Mouse (Mus musculus): ENCODE results near the gene Zfp821.
A peak's percentile ranks its signal among the peaks of the same experiment; 100 is the strongest.
"Not testable (repeated sequence)": the region's sequence is repeated elsewhere in the genome, so short reads cannot be mapped to it uniquely, and the experiment has no call there.

The Zfp821 gene

DNA sequence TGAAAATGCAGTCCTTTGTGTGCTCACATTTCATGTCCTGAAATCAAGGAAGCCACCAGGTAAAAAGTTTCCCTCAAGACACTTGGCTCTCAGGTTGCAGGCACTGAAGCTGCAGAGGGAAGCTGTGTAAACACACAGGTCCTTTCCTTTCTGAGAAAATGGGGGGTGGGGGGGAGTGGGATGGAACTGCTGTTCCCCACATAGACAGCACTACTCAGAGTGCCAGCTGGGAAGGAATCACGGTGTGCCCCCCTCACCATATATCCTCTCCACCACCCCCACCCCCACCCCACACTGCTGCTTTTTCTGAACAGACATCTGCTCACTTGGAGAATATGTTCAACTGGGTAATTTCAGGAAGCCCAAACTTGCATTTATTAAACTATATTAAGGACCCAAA is 7.2 kb downstream of the Zfp821 start:
- no peak for DNase-seq (ENCODE audit: low spot score in 2 of 2)

GRCm38 (mm10) chr8:109714961-109715360 is 9.6 kb downstream of the Zfp821 start:
- DNase-seq (ENCODE audit: low spot score in 2 of 2), result no peak

DNA sequence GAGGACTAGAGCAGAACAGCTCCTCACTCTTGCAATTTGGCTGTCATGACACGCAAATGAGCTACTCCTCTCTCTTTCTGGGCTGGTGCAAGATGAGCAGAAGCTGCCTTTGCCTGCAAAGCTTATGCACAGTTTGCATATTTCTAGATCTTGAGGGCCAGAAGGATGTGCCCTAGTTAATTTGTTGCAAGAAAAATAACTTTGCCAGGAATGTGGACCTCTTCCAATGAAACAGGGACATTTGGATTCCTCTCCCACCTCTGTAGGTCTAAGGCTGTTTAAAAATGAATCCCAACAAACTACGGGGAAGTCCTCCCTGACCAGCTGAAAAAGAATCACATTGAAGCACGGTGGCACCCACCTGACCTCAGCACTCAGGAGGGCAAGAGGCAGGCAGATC is 19.8 kb downstream of the Zfp821 start:
- no peak for DNase-seq (ENCODE audit: low spot score in 2 of 2)

GRCm38 (mm10) chr8:109731012-109731411 is 25.7 kb downstream of the Zfp821 start:
- DNase-seq (ENCODE audit: low spot score in 2 of 2), result no peak

DNA sequence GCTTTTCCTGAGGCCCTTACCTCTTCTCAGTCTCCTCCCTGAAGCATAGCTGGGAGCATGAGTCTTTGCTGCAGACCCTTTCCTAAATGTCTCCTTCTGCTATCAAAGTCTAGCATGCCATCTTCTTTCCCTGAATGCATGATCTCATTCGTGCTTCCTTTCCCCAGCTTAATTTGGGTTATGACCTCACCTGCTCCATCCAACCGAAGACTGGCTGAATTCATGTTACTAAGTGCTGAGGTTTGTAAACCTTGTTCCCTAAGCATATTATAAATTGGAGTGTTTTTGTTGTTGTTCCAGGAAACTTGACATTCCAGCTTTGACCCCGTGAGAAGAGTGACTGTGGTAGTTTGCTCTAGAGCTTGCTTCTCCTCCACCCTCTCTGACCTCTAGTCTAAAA is 28.7 kb downstream of the Zfp821 start:
- DNase-seq (ENCODE audit: low spot score in 2 of 2), result no peak

- DNase-seq (ENCODE audit: low spot score in 2 of 2), result no peak
Measured at GRCm38 (mm10) chr8:109736819-109737218, 31.5 kb downstream of the Zfp821 start.

GRCm38 (mm10) chr8:109737237-109738048 is 32.1 kb downstream of the Zfp821 start, which contains the start of gene Atxn1l:
TSS of gene Atxn1l (minus strand) at chr8:109737739.
- DNase-seq (ENCODE audit: low spot score in 2 of 2), result peak; percentile 78 to 84

DNA sequence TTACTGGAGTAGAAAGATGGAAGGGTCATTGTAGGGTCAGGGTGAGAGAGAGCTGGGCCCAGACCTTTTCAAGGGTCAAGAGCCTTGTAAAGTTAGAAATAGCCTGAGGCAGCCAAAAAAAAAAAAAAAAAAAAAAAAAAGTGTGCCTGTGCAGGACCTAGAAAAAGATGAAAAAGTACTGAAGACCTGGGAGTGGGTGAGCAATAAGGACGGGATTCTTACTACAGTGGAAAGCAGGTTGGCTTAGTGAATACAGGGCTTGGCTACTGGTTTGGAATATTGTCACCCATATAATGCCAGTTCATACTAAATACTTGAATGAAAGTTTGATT is 32.7 kb downstream of the Zfp821 start:
- no peak for DNase-seq (ENCODE audit: low spot score in 2 of 2)

GRCm38 (mm10) chr8:109747468-109748199 is 42.3 kb downstream of the Zfp821 start:
- no peak for DNase-seq (ENCODE audit: low spot score in 2 of 2)

GRCm38 (mm10) chr8:109750274-109750673 is 44.9 kb downstream of the Zfp821 start:
- no peak for DNase-seq (ENCODE audit: low spot score in 2 of 2)

GRCm38 (mm10) chr8:109750699-109751098 is 45.4 kb downstream of the Zfp821 start:
- peak in 1 of 2 experiments; percentile 38 for DNase-seq (ENCODE audit: low spot score in 2 of 2)

DNA sequence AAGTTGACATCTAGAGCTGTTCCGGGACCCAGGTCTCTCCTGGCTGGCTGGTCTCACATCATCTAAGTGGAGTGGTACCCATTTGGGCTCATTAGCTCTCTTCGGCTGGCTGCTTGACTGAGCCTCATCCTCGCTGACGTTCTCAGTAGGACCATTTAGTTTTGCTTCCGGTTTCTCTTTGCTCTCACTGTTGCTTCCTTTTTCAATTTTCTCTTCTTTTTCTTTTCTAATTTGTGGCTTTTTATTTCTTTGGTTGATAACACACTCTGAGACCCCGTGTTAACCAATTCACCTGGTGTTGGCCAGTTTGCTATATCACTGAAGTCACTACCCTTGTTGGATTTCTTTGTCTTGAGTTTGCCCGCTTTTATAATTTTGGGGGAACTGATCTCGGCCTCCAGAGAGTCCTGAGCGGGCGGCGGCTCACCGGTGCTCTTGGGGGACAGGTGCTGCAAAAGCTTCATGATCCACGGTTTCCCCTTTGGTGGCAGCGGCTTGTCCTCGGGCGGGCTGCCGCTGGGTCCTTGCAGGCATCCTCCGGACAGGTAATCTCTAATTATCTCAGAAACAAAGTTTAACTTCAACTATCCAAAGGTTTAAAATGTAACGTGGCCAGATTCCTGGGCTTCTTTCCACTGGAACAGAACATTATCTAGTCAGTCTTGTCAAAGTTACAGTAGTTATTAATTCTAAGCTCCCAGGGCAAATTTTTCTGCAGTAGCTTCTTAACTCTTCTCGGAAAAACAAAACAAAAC is 46.6 kb downstream of the Zfp821 start:
- no peak for DNase-seq (ENCODE audit: low spot score in 2 of 2)

- DNase-seq (ENCODE audit: low spot score in 2 of 2), result no peak
Measured at GRCm38 (mm10) chr8:109754696-109755095, 49.4 kb downstream of the Zfp821 start.

GRCm38 (mm10) chr8:109755554-109755953 is 50.2 kb downstream of the Zfp821 start:
- not testable (repeated sequence) for DNase-seq (ENCODE audit: low spot score in 2 of 2)

DNA sequence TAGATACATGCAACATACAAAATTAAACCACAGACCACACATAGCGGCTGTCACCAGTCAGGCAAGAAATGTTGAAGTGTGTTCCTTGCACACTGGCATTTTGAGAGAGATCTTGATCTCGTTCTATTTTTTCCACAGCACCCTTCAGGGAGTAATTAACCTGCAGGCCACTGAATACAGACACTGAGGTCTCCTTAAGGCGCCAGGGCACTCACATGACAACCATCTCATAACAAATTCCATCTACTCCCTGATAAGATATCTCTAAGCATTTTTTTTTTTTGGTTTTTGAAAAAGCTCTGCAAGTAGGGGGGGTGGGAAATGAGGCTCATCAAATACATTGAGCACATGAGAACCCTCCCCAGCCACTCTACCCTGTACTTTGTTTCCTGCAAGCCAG is 51.5 kb downstream of the Zfp821 start:
- DNase-seq (ENCODE audit: low spot score in 2 of 2), result no peak

GRCm38 (mm10) chr8:109759426-109759825 is 54.1 kb downstream of the Zfp821 start:
- no peak for DNase-seq (ENCODE audit: low spot score in 2 of 2)

DNA sequence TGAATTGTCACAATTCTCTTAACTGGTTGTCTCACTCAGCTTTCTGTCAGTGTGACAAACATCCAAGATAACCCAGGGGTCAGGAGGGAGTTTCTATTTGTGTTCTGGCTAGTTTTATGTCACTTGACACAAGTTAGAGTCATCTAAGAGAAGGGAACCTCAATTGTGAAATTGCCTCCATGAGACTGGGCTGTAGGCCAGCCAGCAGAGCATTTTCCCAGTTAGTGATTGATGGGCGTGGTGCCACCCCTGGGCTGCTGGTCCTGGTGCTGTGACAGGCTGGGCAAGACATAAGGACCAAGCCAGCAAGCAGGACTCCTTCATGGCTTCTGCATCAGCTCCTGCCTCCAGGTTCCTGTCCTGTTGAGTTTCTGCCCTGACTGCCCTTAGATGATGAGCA is 54.9 kb downstream of the Zfp821 start:
- DNase-seq (ENCODE audit: low spot score in 2 of 2), result no peak

GRCm38 (mm10) chr8:109764031-109764430 is 58.7 kb downstream of the Zfp821 start:
- DNase-seq (ENCODE audit: low spot score in 2 of 2), result no peak

DNA sequence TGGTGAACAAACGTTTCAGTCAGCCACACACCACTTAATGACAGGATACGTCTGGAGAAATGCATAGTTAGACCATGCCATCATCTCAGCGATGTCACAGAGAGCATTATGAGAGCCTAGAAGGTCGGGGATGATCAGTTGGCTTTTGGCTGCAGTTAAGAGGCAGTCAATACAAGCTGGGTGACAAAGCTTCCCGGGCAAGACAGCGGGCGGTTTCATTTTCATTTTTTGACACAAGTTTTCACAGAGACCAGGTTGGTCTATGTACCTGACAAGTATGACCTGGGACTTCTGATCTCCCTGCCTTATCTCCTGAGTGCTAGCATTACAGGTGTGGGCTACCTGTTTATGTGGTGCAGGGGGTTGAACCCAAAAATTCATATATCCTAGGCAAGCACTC is 60.7 kb downstream of the Zfp821 start:
- DNase-seq (ENCODE audit: low spot score in 2 of 2), result no peak

DNA sequence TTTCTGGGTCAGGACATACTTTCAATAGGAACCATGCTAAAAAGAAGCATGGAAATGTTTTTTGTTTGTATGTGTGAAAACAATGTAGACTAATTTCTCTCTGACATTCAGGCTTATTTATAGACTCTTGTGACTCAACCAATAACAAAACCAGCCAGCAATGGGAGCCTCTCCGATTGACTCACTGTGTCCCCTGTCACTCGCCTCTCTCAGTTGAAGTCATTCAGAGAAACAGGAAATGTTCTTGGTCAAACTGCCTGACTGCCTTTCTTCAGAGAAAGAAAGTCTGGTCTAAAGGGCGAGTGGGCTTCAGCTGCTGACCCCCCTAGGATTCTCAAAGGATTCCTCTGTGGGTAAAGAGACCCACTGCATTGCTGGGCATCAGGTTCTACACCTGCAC is 67.8 kb downstream of the Zfp821 start:
- peak in 1 of 2 experiments; percentile 11 for DNase-seq (ENCODE audit: low spot score in 2 of 2)
